Mouse (Mus musculus) heart, postnatal 0 days (tissue): ENCODE results near the gene Kdm7a.

ENCODE experiments used
- CTCF ChIP-seq: IDR thresholded peaks from 2 replicates; pipeline ENCODE4 v1.5.1; 2016; ENCODE audit warnings: antibody characterized with exemption, control low read depth, low read depth
- EP300 ChIP-seq: IDR thresholded peaks from 2 replicates; pipeline ENCODE4 v1.6.1; 2016; ENCODE audit warnings: antibody characterized with exemption, low read depth

- no peak for TF ChIP-seq CTCF
- no peak for TF ChIP-seq EP300
These were observed 34.9 kb upstream of the Kdm7a start for GRCm38 (mm10) chr6:39241421-39241891.
